Mouse (Mus musculus): Measurements from ENCODE around the gene Il1a. TPM values are rescaled to one million over a fixed set of nuclear protein-coding genes. Genes with fewer than 3 reads are reported as not detected.

Gene Il1a
- polyA plus RNA-seq, 1 experiment from 2014 or later = not detected

DNA sequence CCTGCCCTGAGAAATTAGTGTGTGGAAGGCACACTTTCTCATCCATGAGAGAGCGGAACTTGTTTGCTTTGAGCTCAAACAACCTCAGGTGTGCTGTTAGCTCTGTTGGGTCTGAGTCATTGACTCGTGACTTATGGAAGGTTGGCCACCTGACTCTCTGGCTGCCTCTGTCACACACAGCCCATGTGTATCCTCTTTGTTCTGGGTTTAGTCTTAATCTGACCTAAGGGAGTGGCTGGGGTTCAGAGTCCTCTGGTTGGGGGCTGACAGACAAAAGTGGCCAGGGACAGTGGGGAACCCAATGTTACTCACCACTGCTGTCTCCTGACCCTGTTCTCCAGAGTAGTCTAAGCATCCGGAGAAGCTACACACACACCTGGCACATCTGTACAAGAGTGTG, 51.7 kb downstream of the Il1a start:
- 71% methylated on average over 3 of the region's 3 CpGs for WGBS
- Histone ChIP-seq H3K4me3 (ENCODE audit: low read length) (no peak overlapping the region), H3K27me3 (ENCODE audit: control insufficient read depth, insufficient read depth, low read depth, low read length) (no peaks in the 10 kb centered on the region), H3K9ac (ENCODE audit: low read length) (no peak overlapping the region), H3K4me2 (ENCODE audit: low read depth, low read length) (no peak overlapping the region), H3K9me3 (ENCODE audit: control insufficient read depth, low read length) (no peaks in the 10 kb centered on the region), H3K27ac (ENCODE audit: low read length) (no peak overlapping the region), H3K36me3 (ENCODE audit: control insufficient read depth, insufficient read depth, low read length) (no peaks in the 10 kb centered on the region), H3K4me1 (replicated peaks; ENCODE audit: control insufficient read depth, insufficient read depth, low read length) (no peaks in the 10 kb centered on the region)
- ATAC-seq (ENCODE audit: low read depth) = no peak; the same call in 1 of the 2 replicates

GRCm38 (mm10) chr2:129256006-129256405, 53.8 kb downstream of the Il1a start:
- Histone ChIP-seq H3K4me3 (ENCODE audit: low read length) (no peak overlapping the region), H3K4me2 (ENCODE audit: low read depth, low read length) (no peak overlapping the region), H3K4me1 (replicated peaks; ENCODE audit: control insufficient read depth, insufficient read depth, low read length) (no peaks in the 10 kb centered on the region), H3K9me3 (ENCODE audit: control insufficient read depth, low read length) (no peaks in the 10 kb centered on the region), H3K27ac (ENCODE audit: low read length) (no peak overlapping the region), H3K36me3 (ENCODE audit: control insufficient read depth, insufficient read depth, low read length) (no peaks in the 10 kb centered on the region), H3K9ac (ENCODE audit: low read length) (no peak overlapping the region), H3K27me3 (ENCODE audit: control insufficient read depth, insufficient read depth, low read depth, low read length) (no peaks in the 10 kb centered on the region)
- ATAC-seq (ENCODE audit: low read depth) = no peak
- WGBS = 65% methylated on average over 4 of the region's 4 CpGs

DNA sequence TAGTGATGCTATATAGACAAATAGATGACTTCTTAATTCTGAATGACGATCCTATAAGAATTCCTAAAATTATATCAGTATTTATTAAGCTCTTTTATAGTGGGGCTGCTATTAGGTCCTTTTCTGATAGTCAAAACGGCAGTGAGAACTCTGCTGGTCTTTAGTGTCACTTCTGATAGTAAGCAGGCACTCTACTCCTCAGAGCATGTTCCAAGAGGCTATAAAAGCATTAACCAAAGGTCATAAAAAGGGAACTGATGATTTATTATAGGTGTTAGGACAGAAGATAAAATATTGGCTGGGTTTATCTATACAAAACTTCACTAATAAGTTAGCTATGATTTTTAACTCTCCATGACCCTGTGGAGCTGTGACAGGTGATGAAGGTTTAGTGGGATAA, 55.7 kb downstream of the Il1a start:
- Histone ChIP-seq H3K9me3 (ENCODE audit: control insufficient read depth, low read length) (no peaks in the 10 kb centered on the region), H3K36me3 (ENCODE audit: control insufficient read depth, insufficient read depth, low read length) (no peaks in the 10 kb centered on the region), H3K27ac (ENCODE audit: low read length) (no peak overlapping the region), H3K4me2 (ENCODE audit: low read depth, low read length) (no peak overlapping the region), H3K4me1 (replicated peaks; ENCODE audit: control insufficient read depth, insufficient read depth, low read length) (no peaks in the 10 kb centered on the region), H3K9ac (ENCODE audit: low read length) (no peak overlapping the region), H3K4me3 (ENCODE audit: low read length) (no peak overlapping the region), H3K27me3 (ENCODE audit: control insufficient read depth, insufficient read depth, low read depth, low read length) (no peaks in the 10 kb centered on the region)
- ATAC-seq (ENCODE audit: low read depth) = no peak
- WGBS = 47% methylated on average over 2 of the region's 2 CpGs

GRCm38 (mm10) chr2:129253631-129253970, 56.2 kb downstream of the Il1a start:
- Histone ChIP-seq H3K27me3 (ENCODE audit: control insufficient read depth, insufficient read depth, low read depth, low read length) (no peaks in the 10 kb centered on the region), H3K4me1 (replicated peaks; ENCODE audit: control insufficient read depth, insufficient read depth, low read length) (no peaks in the 10 kb centered on the region), H3K36me3 (ENCODE audit: control insufficient read depth, insufficient read depth, low read length) (no peaks in the 10 kb centered on the region), H3K27ac (ENCODE audit: low read length) (no peak overlapping the region), H3K4me3 (ENCODE audit: low read length) (no peak overlapping the region), H3K9ac (ENCODE audit: low read length) (no peak overlapping the region), H3K9me3 (ENCODE audit: control insufficient read depth, low read length) (no peaks in the 10 kb centered on the region), H3K4me2 (ENCODE audit: low read depth, low read length) (no peak overlapping the region)
- no peak for ATAC-seq (ENCODE audit: low read depth)
- WGBS = 79% methylated on average over 2 of the region's 2 CpGs

- Histone ChIP-seq H3K27me3 (ENCODE audit: control insufficient read depth, insufficient read depth, low read depth, low read length) (no peaks in the 10 kb centered on the region), H3K36me3 (ENCODE audit: control insufficient read depth, insufficient read depth, low read length) (no peaks in the 10 kb centered on the region), H3K4me1 (replicated peaks; ENCODE audit: control insufficient read depth, insufficient read depth, low read length) (no peaks in the 10 kb centered on the region), H3K4me3 (ENCODE audit: low read length) (no peak overlapping the region), H3K9me3 (ENCODE audit: control insufficient read depth, low read length) (no peaks in the 10 kb centered on the region), H3K4me2 (ENCODE audit: low read depth, low read length) (no peak overlapping the region), H3K9ac (ENCODE audit: low read length) (no peak overlapping the region), H3K27ac (ENCODE audit: low read length) (no peak overlapping the region)
- no peak for ATAC-seq (ENCODE audit: low read depth)
- WGBS = 83% methylated on average over 19 of the region's 19 CpGs
Observed at GRCm38 (mm10) chr2:129252836-129253630, 56.7 kb downstream of the Il1a start.

Other genes starting within 250 kb of the Il1a start
- gene Ttl, start 244.0 kb downstream of the Il1a start, polyA plus RNA-seq (2015; fragmentation: Nextera tagmentation; extraction: Ambion mirVana) = 11.8 and 12.2 TPM in 2 replicates
- 20.2 and 22.4 TPM in 2 replicates for gene Polr1b, start 209.0 kb downstream of the Il1a start, polyA plus RNA-seq (2015; fragmentation: Nextera tagmentation; extraction: Ambion mirVana)
- gene Chchd5, start 180.3 kb downstream of the Il1a start, polyA plus RNA-seq (2015; fragmentation: Nextera tagmentation; extraction: Ambion mirVana) = 28.3 and 31.1 TPM in 2 replicates
- gene Slc20a1, start 111.2 kb downstream of the Il1a start, polyA plus RNA-seq (2015; fragmentation: Nextera tagmentation; extraction: Ambion mirVana) = 20.1 and 24.4 TPM in 2 replicates
- 50.8 and 64.0 TPM in 2 replicates for gene Ckap2l, start 12.8 kb downstream of the Il1a start, polyA plus RNA-seq (2015; fragmentation: Nextera tagmentation; extraction: Ambion mirVana)
- not detected in 2 replicates for gene Il1b, start 61.2 kb upstream of the Il1a start, polyA plus RNA-seq (2015; fragmentation: Nextera tagmentation; extraction: Ambion mirVana)
- not detected in 2 replicates for gene F830045P16Rik, start 226.6 kb upstream of the Il1a start, polyA plus RNA-seq (2015; fragmentation: Nextera tagmentation; extraction: Ambion mirVana)